Mouse (Mus musculus) heart, postnatal 0 days (tissue): ENCODE measurements around the gene Pear1. TPM values are rescaled to one million over a fixed set of nuclear protein-coding genes. Genes with fewer than 3 reads are reported as not detected.

Experiments used
- ATAC-seq: fragments of 200-750 bp; cut with Nextera tagmentation; 2 replicates; pipeline ENCODE4 v1.8.0; 2017; ENCODE audit warnings: low read depth, moderate number of reproducible peaks, moderate library complexity; ENCODE audit not compliant: insufficient read depth
- DNase-seq: peaks from one replicate; pipeline ENCODE4 v3.0.0-alpha.2; 2016; ENCODE audit warnings: low spot score
- H3K27ac ChIP-seq: fragments of 300-500 bp; sonication (generic); 2 replicates; pipeline ENCODE4 v1.5.1; 2014; ENCODE audit warnings: low read depth, mild to moderate bottlenecking
- H3K27me3 ChIP-seq: fragments of 300-500 bp; sonication (generic); 2 replicates; pipeline ENCODE4 v1.6.1; 2014; ENCODE audit warnings: low read length, mixed read lengths; ENCODE audit not compliant: control insufficient read depth, insufficient read depth
- H3K36me3 ChIP-seq: fragments of 300-500 bp; sonication (generic); replicated peaks from 2 replicates; pipeline ENCODE4 v1.6.1; 2014; ENCODE audit warnings: low read length, mixed read lengths; ENCODE audit not compliant: control insufficient read depth, insufficient read depth
- H3K4me1 ChIP-seq: fragments of 300-500 bp; sonication (generic); 2 replicates; pipeline ENCODE4 v1.6.1; 2014; ENCODE audit warnings: antibody characterized with exemption; ENCODE audit not compliant: control insufficient read depth, insufficient read depth
- H3K4me2 ChIP-seq: fragments of 300-500 bp; sonication (generic); 2 replicates; pipeline ENCODE4 v1.6.1; 2014; ENCODE audit warnings: low read depth, mild to moderate bottlenecking, low read length, moderate library complexity
- H3K4me3 ChIP-seq: fragments of 300-500 bp; sonication (generic); 2 replicates; pipeline ENCODE4 v1.5.1; 2014; ENCODE audit warnings: low read depth, low read length
- H3K9ac ChIP-seq: fragments of 300-500 bp; sonication (generic); replicated peaks from 2 replicates; pipeline ENCODE4 v1.6.1; 2014; ENCODE audit warnings: low read depth, low read length, mixed read lengths
- H3K9me3 ChIP-seq: fragments of 300-500 bp; sonication (generic); replicated peaks from 2 replicates; pipeline ENCODE4 v1.6.1; 2016; ENCODE audit warnings: low read length; ENCODE audit not compliant: control insufficient read depth
- CTCF ChIP-seq: IDR thresholded peaks from 2 replicates; pipeline ENCODE4 v1.5.1; 2016; ENCODE audit warnings: antibody characterized with exemption, control low read depth, low read depth
- EP300 ChIP-seq: IDR thresholded peaks from 2 replicates; pipeline ENCODE4 v1.6.1; 2016; ENCODE audit warnings: antibody characterized with exemption, low read depth
- WGBS: fragments of 180-500 bp; shearing (Covaris S2); extraction: QIAGEN DNeasy Blood & Tissue Kit; methylation state at CpG from one replicate; pipeline ENCODE4 v1.1.7; 2014; 5-methylcytosine and 5-hydroxymethylcytosine counted together
- polyA plus RNA-seq: library from polyadenylated mRNA; unstranded; fragments of >200 nt; fragmentation: Nextera tagmentation; extraction: Ambion mirVana; gene quantifications from 2 replicates; pipeline ENCODE4 v1.2.1, GENCODE M21; 2015
- total RNA-seq: library from RNA; depleted of rRNA; stranded (reverse); fragments of >200 nt; gene quantifications from 2 replicates; pipeline ENCODE4 v1.2.3, GENCODE M21; 2014; ENCODE audit warnings: low replicate concordance

Gene Pear1
- total and polyA plus RNA-seq, 2 experiments from 2014 or later: 10.8 to 42.7 TPM

DNA sequence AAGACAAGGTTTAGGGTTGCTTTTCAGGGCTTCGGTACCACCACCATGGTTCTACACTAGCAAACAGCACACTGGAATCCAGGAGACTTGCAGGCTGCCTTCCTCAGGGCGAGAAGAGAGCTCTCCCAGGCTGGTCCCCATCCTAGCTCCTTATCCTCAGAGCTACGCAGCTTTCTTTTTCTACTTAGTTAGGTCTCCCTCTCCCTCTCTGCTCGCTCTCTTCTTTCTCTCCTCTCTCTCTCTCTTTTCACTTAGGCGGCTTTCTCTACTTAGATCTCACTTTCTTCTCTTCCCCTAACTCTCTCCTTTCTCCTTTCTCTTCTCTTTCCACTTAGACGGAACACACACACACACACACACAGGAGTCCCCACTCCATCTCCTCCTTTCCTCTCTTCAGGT lies 55.7 kb downstream of the Pear1 start:
- Histone ChIP-seq H3K27me3 (peaks cover 27% of the 10 kb centered on the region), H3K9me3 (no peaks in the 10 kb centered on the region), H3K36me3 (no peaks in the 10 kb centered on the region), H3K9ac (peak overlapping the region; percentile 52), H3K4me3 (peak overlapping the region; percentile 45), H3K4me2 (peak overlapping the region; percentile 61), H3K4me1 (peaks cover 18% of the 10 kb centered on the region), H3K27ac (peak overlapping the region; percentile 87)
- DNase-seq (no peak), ATAC-seq (no peak)
- TF ChIP-seq CTCF (no peak), EP300 (no peak)
- 37% methylated on average over 6 of the region's 6 CpGs for WGBS

DNA sequence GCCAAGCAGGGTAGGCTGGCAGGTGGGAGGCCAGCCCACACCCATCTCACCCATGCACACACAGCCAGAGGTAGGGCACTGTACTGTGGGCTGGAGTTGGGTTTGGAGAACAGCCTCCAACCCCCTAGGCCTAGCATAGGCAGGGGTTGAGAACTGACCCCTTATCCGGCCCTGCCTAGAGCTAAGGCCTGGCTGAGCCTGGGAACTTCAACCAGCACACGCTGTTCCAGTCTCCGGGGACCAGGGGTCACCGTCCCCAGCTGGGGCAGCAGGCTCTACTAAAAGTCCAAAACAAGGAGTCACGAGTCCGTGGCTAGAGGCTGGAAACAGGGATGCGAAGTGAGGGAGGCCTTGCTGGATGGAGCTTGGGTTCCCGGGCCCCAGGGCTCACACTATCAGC lies 56.3 kb downstream of the Pear1 start:
- no peak for ATAC-seq
- DNase-seq: no peak
- H3K4me1 ChIP-seq: peaks cover 21% of the 10 kb centered on the region

DNA sequence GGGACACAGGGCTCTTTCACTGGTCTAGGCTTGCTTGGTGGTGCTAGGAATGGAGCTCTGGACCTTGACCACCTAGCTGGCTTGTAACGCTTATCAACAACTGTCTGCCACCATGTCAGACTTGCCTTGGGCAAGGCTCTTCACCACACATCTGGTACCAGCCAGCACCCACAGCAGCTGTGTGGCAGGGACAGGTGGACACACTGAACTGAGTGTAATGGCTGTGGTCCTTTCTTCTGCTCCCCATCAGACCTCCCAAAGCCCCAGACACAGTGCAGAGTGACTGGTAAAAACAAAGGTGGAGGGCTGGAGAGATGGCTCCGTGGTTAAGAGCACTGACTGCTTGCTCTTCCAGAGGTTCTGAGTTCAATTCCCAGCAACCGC lies 57.8 kb downstream of the Pear1 start:
- 75% methylated on average over 3 of the region's 3 CpGs for whole genome bisulfite sequencing
- H3K4me3 ChIP-seq: no peak overlapping the region

More for the DNA sequence above, 56.3 kb downstream of the Pear1 start:
- no peak for TF ChIP-seq EP300
- no peak for TF ChIP-seq CTCF
- Histone ChIP-seq H3K27me3 (peaks cover 25% of the 10 kb centered on the region), H3K9me3 (no peaks in the 10 kb centered on the region), H3K4me2 (peak overlapping the region; percentile 61), H3K36me3 (no peaks in the 10 kb centered on the region), H3K27ac (peak overlapping the region; percentile 87), H3K4me3 (peak overlapping the region; percentile 45), H3K9ac (peak overlapping the region; percentile 52)
- 54% methylated on average over 8 of the region's 8 CpGs for WGBS

DNA sequence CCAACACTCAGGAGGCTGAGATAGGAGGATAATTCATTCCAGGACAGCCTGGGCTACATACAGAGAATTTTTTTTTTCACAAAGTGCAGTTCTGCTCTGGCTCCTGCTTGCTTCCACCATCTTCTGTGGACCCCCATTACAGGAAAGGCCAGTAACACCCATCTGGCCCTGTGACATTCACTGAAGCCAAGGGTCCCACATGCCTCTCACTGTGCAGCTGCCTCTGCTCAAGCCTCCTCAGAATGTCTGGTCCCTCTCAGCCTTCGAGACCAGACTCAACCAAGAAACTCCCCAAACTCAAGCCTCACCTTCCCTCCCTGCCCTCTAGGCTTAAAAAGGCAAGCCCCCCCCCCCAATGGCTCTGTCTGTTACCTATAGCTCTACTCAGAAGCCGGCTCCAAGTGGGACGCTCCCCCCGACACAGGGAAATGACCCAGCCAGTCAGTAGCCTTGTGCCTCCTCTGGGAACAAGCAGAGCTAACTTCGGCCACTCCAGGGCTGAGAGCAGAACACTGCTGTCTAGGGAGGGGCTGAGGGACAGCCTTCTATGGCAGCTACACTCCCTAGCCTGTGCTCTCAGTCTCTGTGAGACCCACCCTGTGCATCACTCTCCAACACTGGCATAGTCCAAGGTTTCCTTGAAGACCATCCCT lies 58.3 kb downstream of the Pear1 start:
- Histone ChIP-seq H3K27me3 (peaks cover 16% of the 10 kb centered on the region; the same call in 1 of the 2 replicates), H3K27ac (peak overlapping the region; percentile 87), H3K36me3 (no peaks in the 10 kb centered on the region), H3K9me3 (no peaks in the 10 kb centered on the region), H3K4me2 (peak overlapping the region; percentile 57), H3K4me1 (peaks cover 21% of the 10 kb centered on the region), H3K4me3 (no peak overlapping the region), H3K9ac (no peak overlapping the region)
- no peak for TF ChIP-seq CTCF
- no peak for TF ChIP-seq EP300
- ATAC-seq: no peak
- 46% methylated on average over 5 of the region's 5 CpGs for WGBS
- no peak for DNase-seq

More for the DNA sequence above, 57.8 kb downstream of the Pear1 start:
- Histone ChIP-seq H3K9ac (no peak overlapping the region), H3K27ac (peak overlapping the region; percentile 87), H3K4me2 (peak overlapping the region; percentile 57), H3K4me1 (peaks cover 21% of the 10 kb centered on the region), H3K9me3 (no peaks in the 10 kb centered on the region), H3K36me3 (no peaks in the 10 kb centered on the region), H3K27me3 (peaks cover 16% of the 10 kb centered on the region; the same call in 1 of the 2 replicates)
- no peak for DNase-seq
- no peak for TF ChIP-seq CTCF
- no peak for TF ChIP-seq EP300
- no peak for ATAC-seq

DNA sequence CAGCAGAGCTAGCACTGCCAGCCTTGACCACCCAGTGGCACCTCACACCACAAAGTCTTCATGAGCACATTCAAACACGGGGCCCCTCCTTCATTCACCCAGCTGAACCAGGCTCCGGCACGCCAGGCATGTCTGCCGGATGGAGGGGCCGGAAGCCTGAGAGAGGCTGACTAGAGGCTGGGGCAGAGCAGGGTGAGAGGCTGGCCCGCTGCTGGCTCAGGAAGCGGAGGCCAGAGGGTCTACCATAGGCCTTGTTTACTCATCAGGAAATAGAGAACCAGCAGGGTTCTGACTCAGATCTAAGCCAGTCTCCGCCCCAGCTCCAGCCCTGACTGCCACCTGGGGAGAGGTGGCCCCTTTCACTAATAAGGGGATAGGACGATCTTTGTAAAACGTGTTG lies 59.0 kb downstream of the Pear1 start:
- WGBS: 29% methylated on average over 10 of the region's 10 CpGs
- Histone ChIP-seq H3K4me3 (peak overlapping the region; percentile 3; the same call in 1 of the 2 replicates), H3K9me3 (no peaks in the 10 kb centered on the region), H3K4me2 (peak overlapping the region; percentile 57), H3K27ac (peak overlapping the region; percentile 87), H3K36me3 (no peaks in the 10 kb centered on the region), H3K27me3 (peaks cover 11% of the 10 kb centered on the region; the same call in 1 of the 2 replicates), H3K4me1 (peaks cover 21% of the 10 kb centered on the region), H3K9ac (no peak overlapping the region)
- TF ChIP-seq EP300: no peak
- TF ChIP-seq CTCF: no peak
- DNase-seq (no peak), ATAC-seq (peak; percentile 34)
